Mouse (Mus musculus) lung, adult 2 months (tissue): ENCODE results near the gene Crhbp.

Experiments used
- CTCF ChIP-seq: fragments of 200-500 bp; IDR thresholded peaks from 2 replicates; pipeline ENCODE4 v1.5.1; 2011; ENCODE audit warnings: mild to moderate bottlenecking, low read length, control low read depth; ENCODE audit not compliant: insufficient read depth
- POLR2A ChIP-seq: fragments of 200-500 bp; IDR thresholded peaks from 2 replicates; pipeline ENCODE4 v1.6.1; 2011; ENCODE audit warnings: low read depth, mild to moderate bottlenecking, control low read depth, low read length, borderline replicate concordance; ENCODE audit errors: extremely low read depth

GRCm38 (mm10) chr13:95418575-95419203 is 26.0 kb downstream of the Crhbp start:
- TF ChIP-seq CTCF (no peak), POLR2A (no peak)
